Mouse (Mus musculus) urinary bladder, postnatal 36 days (tissue): Measurements from ENCODE around the gene Slc9a8.
A peak's percentile ranks its signal among the peaks of the same experiment; 100 is the strongest.

Source experiments
- DNase-seq, 2 experiments: peaks; one replicate each; pipeline ENCODE4 v3.0.0; 2022; ENCODE audit warnings: low spot score in 2 of 2, mixed read lengths in 1 of 2

The Slc9a8 gene

GRCm38 (mm10) chr2:167483081-167483826 is 61.7 kb downstream of the Slc9a8 start:
- no peak for DNase-seq

- no peak for DNase-seq
Observed at GRCm38 (mm10) chr2:167483827-167484410, 62.4 kb downstream of the Slc9a8 start.

GRCm38 (mm10) chr2:167484932-167485331 is 63.4 kb downstream of the Slc9a8 start:
- no peak for DNase-seq

GRCm38 (mm10) chr2:167485501-167486377 is 64.2 kb downstream of the Slc9a8 start:
- DNase-seq, result peak in 1 of 2 experiments; percentile 47

- DNase-seq, result no peak
Observed at GRCm38 (mm10) chr2:167486573-167486972, 65.1 kb downstream of the Slc9a8 start.

GRCm38 (mm10) chr2:167487551-167487950 is 66.0 kb downstream of the Slc9a8 start:
- DNase-seq, result no peak

- no peak for DNase-seq
Observed at GRCm38 (mm10) chr2:167487994-167488393, 66.5 kb downstream of the Slc9a8 start.

GRCm38 (mm10) chr2:167490813-167491525 is 69.5 kb downstream of the Slc9a8 start:
- peak in 1 of 2 experiments; percentile 30 for DNase-seq

- peak; percentile 27 to 37 for DNase-seq
Observed at GRCm38 (mm10) chr2:167491757-167492708, 70.5 kb downstream of the Slc9a8 start, which contains the start of gene Rnf114. Rnf114 (plus strand) TSS chr2:167492645.

- DNase-seq, result peak; percentile 94 to 95
Observed at GRCm38 (mm10) chr2:167492713-167493636, 71.5 kb downstream of the Slc9a8 start, which contains the start of gene Spata2. Spata2 (minus strand) TSS chr2:167492887.

GRCm38 (mm10) chr2:167496437-167496836 is 74.9 kb downstream of the Slc9a8 start:
- no peak for DNase-seq

GRCm38 (mm10) chr2:167497272-167497671 is 75.8 kb downstream of the Slc9a8 start:
- no peak for DNase-seq

- no peak for DNase-seq
Observed at GRCm38 (mm10) chr2:167502554-167503252, 81.2 kb downstream of the Slc9a8 start.

GRCm38 (mm10) chr2:167503253-167503895 is 81.9 kb downstream of the Slc9a8 start:
- DNase-seq, result peak; percentile 79 to 83

GRCm38 (mm10) chr2:167503896-167504349 is 82.4 kb downstream of the Slc9a8 start:
- DNase-seq, result peak; percentile 31 to 43

GRCm38 (mm10) chr2:167505127-167505526 is 83.6 kb downstream of the Slc9a8 start:
- DNase-seq, result no peak

- no peak for DNase-seq
Observed at GRCm38 (mm10) chr2:167506546-167507260, 85.2 kb downstream of the Slc9a8 start.
